Mouse (Mus musculus) neural tube, embryonic 13.5 days (tissue): ENCODE measurements at regions not wholly inside any gene's neighbourhood (a gene's known extent, or its start where the extent isn't known, plus 50 kb on each side); places are given as distances from the start of the nearest gene placed in this dataset.
A peak's percentile ranks its signal among the peaks of the same experiment; 100 is the strongest.

Experiments
- ATAC-seq: fragments of 200-750 bp; cut with Nextera tagmentation; 2 replicates; pipeline ENCODE4 v1.8.0; 2017; ENCODE audit warnings: low read depth, mild to moderate bottlenecking, moderate TSS enrichment, moderate library complexity
- H3K27ac ChIP-seq: fragments of 300-500 bp; sonication (generic); replicated peaks from 2 replicates; pipeline ENCODE4 v1.5.1; 2015; ENCODE audit warnings: moderate library complexity, mild to moderate bottlenecking, inconsistent platforms
- H3K27me3 ChIP-seq: fragments of 300-500 bp; sonication (generic); 2 replicates; pipeline ENCODE4 v1.6.1; 2015; ENCODE audit warnings: mild to moderate bottlenecking, inconsistent platforms
- H3K36me3 ChIP-seq: fragments of 300-500 bp; sonication (generic); 2 replicates; pipeline ENCODE4 v1.6.1; 2015; ENCODE audit warnings: mild to moderate bottlenecking, inconsistent platforms
- H3K4me1 ChIP-seq: fragments of 300-500 bp; sonication (generic); replicated peaks from 2 replicates; pipeline ENCODE4 v1.6.1; 2015; ENCODE audit warnings: inconsistent platforms
- H3K4me2 ChIP-seq: fragments of 300-500 bp; sonication (generic); 2 replicates; pipeline ENCODE4 v1.6.1; 2015; ENCODE audit warnings: inconsistent platforms, mild to moderate bottlenecking, moderate library complexity
- H3K4me3 ChIP-seq: fragments of 300-500 bp; sonication (generic); 2 replicates; pipeline ENCODE4 v1.5.1; 2015; ENCODE audit warnings: mild to moderate bottlenecking, inconsistent platforms
- H3K9ac ChIP-seq: fragments of 300-500 bp; sonication (generic); 2 replicates; pipeline ENCODE4 v1.6.1; 2015; ENCODE audit warnings: moderate library complexity, mild to moderate bottlenecking, inconsistent platforms
- H3K9me3 ChIP-seq: fragments of 300-500 bp; sonication (generic); 2 replicates; pipeline ENCODE4 v1.6.1; 2016; ENCODE audit warnings: inconsistent platforms
- WGBS: fragments of 180-500 bp; shearing (Covaris S2); methylation state at CpG from one replicate; pipeline ENCODE4 v1.1.7; 2015; 5-methylcytosine and 5-hydroxymethylcytosine counted together

GRCm38 (mm10) chr2:38460367-38460766 is 51.1 kb upstream of the Nek6 start:
- no peaks in the 10 kb centered on the region for H3K9me3 ChIP-seq
- peak; percentile 48; the same call in 1 of the 2 replicates for ATAC-seq
- H3K4me2 ChIP-seq = no peak overlapping the region
- no peaks in the 10 kb centered on the region for H3K27me3 ChIP-seq
- peaks cover 19% of the 10 kb centered on the region for H3K4me1 ChIP-seq
- WGBS = 75% methylated on average over 2 of the region's 2 CpGs
- H3K27ac ChIP-seq = no peak overlapping the region; the same call in 1 of the 2 replicates
- no peak overlapping the region for H3K4me3 ChIP-seq
- no peaks in the 10 kb centered on the region for H3K36me3 ChIP-seq
- no peak overlapping the region for H3K9ac ChIP-seq

GRCm38 (mm10) chr2:38460825-38461540 is 50.5 kb upstream of the Nek6 start:
- Histone ChIP-seq H3K27ac (peak overlapping the region; percentile 29; the same call in 1 of the 2 replicates), H3K9me3 (no peaks in the 10 kb centered on the region), H3K4me1 (peaks cover 19% of the 10 kb centered on the region), H3K4me2 (no peak overlapping the region), H3K9ac (no peak overlapping the region), H3K4me3 (no peak overlapping the region), H3K36me3 (no peaks in the 10 kb centered on the region), H3K27me3 (no peaks in the 10 kb centered on the region)
- 51% methylated on average over 6 of the region's 6 CpGs for WGBS
- ATAC-seq = peak; percentile 68
